Mouse (Mus musculus) E14TG2a.4 (cell line): ENCODE measurements at regions not wholly inside any gene's neighbourhood (a gene's known extent, or its start where the extent isn't known, plus 50 kb on each side); places are given as distances from the start of the nearest gene placed in this dataset.

ENCODE experiments used
- CTCF ChIP-seq: conservative IDR thresholded peaks from 2 replicates; pipeline ENCODE4 v1.5.1; 2014; ENCODE audit warnings: low read length
- NANOG ChIP-seq: IDR thresholded peaks from 2 replicates; pipeline ENCODE4 v1.6.1; 2014; ENCODE audit warnings: borderline replicate concordance, low read length, mixed read lengths
- POU5F1 ChIP-seq: IDR thresholded peaks from 2 replicates; pipeline ENCODE4 v1.6.1; 2014; ENCODE audit warnings: low read length, borderline replicate concordance

DNA sequence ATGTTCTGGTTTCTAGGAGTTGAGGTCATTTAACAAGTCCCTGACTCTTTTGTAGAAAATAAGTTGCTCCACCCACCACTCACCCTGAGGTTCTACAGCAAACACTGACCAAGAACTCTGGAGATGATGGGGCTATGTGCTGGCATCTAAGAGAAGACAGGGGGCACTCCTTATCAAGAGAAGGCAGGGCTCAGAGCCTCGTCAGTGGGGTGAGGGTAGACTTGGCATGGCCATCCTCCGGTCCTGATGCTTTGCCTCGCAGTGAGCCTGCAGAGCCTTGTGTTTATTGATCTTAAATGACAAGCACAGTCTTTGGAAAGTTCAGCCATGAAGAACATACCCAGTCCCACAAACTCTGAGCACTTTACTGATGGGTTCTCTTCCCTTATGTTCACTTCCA lies 370.1 kb upstream of the 3110018I06Rik start:
- no peak for TF ChIP-seq CTCF
- TF ChIP-seq POU5F1: no peak
- no peak for TF ChIP-seq NANOG
